Mouse (Mus musculus) left cerebral cortex, postnatal 14 days (tissue): ENCODE measurements around the gene Serpina1a. TPM values are rescaled to one million over a fixed set of nuclear protein-coding genes. Genes with fewer than 3 reads are reported as not detected.
"Not testable (repeated sequence)": the region's sequence is repeated elsewhere in the genome, so short reads cannot be mapped to it uniquely, and the experiment has no call there.

ENCODE experiments used
- DNase-seq, 2 experiments: peaks; one replicate each; pipeline ENCODE4 v3.0.0; 2021 to 2022; ENCODE audit warnings: low spot score in 2 of 2, mixed read lengths in 1 of 2
- intact Hi-C: fragments of 180-260 bp; cut with DNase I; formaldehyde crosslinking; loops from one replicate; pipeline ENCODE4 v1.15.1; 2025
- long read RNA-seq, 2 experiments: library from polyadenylated mRNA; stranded (forward); transcript quantifications; one replicate each; pipeline ENCODE4 v2.0.0; 2021
- total RNA-seq, 2 experiments: library from RNA; stranded (reverse); gene quantifications; 2 replicates each; pipeline ENCODE4 v1.2.3; 2021

Gene Serpina1a
- not detected for total RNA-seq
- long read RNA-seq, experiment 1, result 0 reads
- long read RNA-seq, experiment 2, result 0 reads

- intact Hi-C loops, DNase-seq: not testable (repeated sequence)
Measured at GRCm38 (mm10) chr12:103863101-103863974, at the start of gene Serpina1a. Serpina1a (minus strand) TSS chr12:103863562.

- intact Hi-C loops, DNase-seq: not testable (repeated sequence)
Measured at GRCm38 (mm10) chr12:103909181-103909580, 45.8 kb upstream of the Serpina1a start.

GRCm38 (mm10) chr12:103907746-103908145 is 44.4 kb upstream of the Serpina1a start:
- DNase-seq, intact Hi-C loops: not testable (repeated sequence)

GRCm38 (mm10) chr12:103904837-103905340 is 41.5 kb upstream of the Serpina1a start, which contains the start of gene Serpina1c:
Serpina1c (minus strand) TSS chr12:103904887.
- DNase-seq, intact Hi-C loops: not testable (repeated sequence)

GRCm38 (mm10) chr12:103901929-103902328 is 38.6 kb upstream of the Serpina1a start:
- DNase-seq, intact Hi-C loops: not testable (repeated sequence)

GRCm38 (mm10) chr12:103866873-103867272 is 3.5 kb upstream of the Serpina1a start:
- DNase-seq, intact Hi-C loops: not testable (repeated sequence)

- intact Hi-C loops, result no loop called here
- DNase-seq, result no peak
Measured at GRCm38 (mm10) chr12:103860976-103861375, 2.4 kb downstream of the Serpina1a start.

- intact Hi-C loops, DNase-seq: not testable (repeated sequence)
Measured at GRCm38 (mm10) chr12:103860571-103860970, 2.8 kb downstream of the Serpina1a start.

GRCm38 (mm10) chr12:103859584-103859983 is 3.8 kb downstream of the Serpina1a start:
- intact Hi-C loops, DNase-seq: not testable (repeated sequence)

GRCm38 (mm10) chr12:103853032-103853431 is 10.3 kb downstream of the Serpina1a start:
- DNase-seq, intact Hi-C loops: not testable (repeated sequence)

- DNase-seq, intact Hi-C loops: not testable (repeated sequence)
Measured at GRCm38 (mm10) chr12:103830273-103830672, 33.1 kb downstream of the Serpina1a start, which contains the start of gene Serpina1b. Serpina1b (minus strand) TSS chr12:103830373.

- intact Hi-C loops, DNase-seq: not testable (repeated sequence)
Measured at GRCm38 (mm10) chr12:103827661-103828372, 35.5 kb downstream of the Serpina1a start.

GRCm38 (mm10) chr12:103823826-103824225 is 39.5 kb downstream of the Serpina1a start:
- intact Hi-C loops, DNase-seq: not testable (repeated sequence)

Other genes starting within 250 kb of the Serpina1a start
- not detected for gene Serpina10, start 232.1 kb downstream of the Serpina1a start, total RNA-seq
- gene Serpina6, start 206.3 kb downstream of the Serpina1a start, total RNA-seq, result not detected
- gene Serpina16, start 187.4 kb downstream of the Serpina1a start, total RNA-seq, result not detected
- gene Serpina1f, start 168.0 kb downstream of the Serpina1a start, total RNA-seq, result not detected
- gene Serpina1d, start 90.0 kb downstream of the Serpina1a start, total RNA-seq, result not detected
- not detected for gene Serpina1b, start 33.2 kb downstream of the Serpina1a start, total RNA-seq
- gene Serpina1c, start 41.3 kb upstream of the Serpina1a start, total RNA-seq, result not detected
- not detected for gene Serpina1e, start 95.4 kb upstream of the Serpina1a start, total RNA-seq
- not detected for gene Serpina11, start 126.4 kb upstream of the Serpina1a start, total RNA-seq
- 1 to 10 TPM in 1 of 2 experiments, under 1 TPM in 1; 0.77 to 1.4 TPM for gene Serpina9, start 150.2 kb upstream of the Serpina1a start, total RNA-seq
- not detected for gene Serpina12, start 180.9 kb upstream of the Serpina1a start, total RNA-seq
- gene Serpina5, start 237.6 kb upstream of the Serpina1a start, total RNA-seq, result not detected
- gene Serpina3a, start 249.2 kb upstream of the Serpina1a start, total RNA-seq, result not detected